Mouse (Mus musculus): ENCODE measurements around the gene Fam76b.

DNA sequence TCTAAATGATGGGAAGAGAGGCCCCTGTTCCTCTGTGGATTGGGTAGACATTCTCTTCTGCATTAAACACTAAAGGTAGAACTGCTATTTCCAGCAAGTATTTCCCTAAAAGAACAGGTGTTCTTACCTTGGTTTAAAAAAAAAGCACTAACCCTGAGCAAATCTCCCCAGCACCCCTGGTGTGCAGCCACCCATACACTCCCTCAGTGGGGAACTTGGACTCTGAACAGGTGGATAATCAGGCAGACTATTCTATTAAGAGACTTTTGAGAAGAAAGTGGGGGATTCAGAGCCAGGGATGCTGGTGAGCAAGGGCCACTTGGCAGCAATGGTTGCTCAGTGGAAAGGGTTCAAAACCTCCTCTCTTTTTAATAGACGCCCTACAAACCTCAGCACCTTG, 28.7 kb downstream of the Fam76b start:
- TF ChIP-seq CTCF (conservative IDR thresholded peaks at IDR 0.05; ENCODE audit: low read length): no peak
- TF ChIP-seq NANOG (IDR thresholded peaks at IDR 0.05; ENCODE audit: borderline replicate concordance, low read length): no peak
- TF ChIP-seq POU5F1 (IDR thresholded peaks at IDR 0.05; ENCODE audit: borderline replicate concordance, low read length): no peak

Data from E14TG2a.4 (cell line).